Mouse (Mus musculus) lung, adult 2 months (tissue): Measurements from ENCODE around the gene Vmn1r56. TPM values are rescaled to one million over a fixed set of nuclear protein-coding genes. Genes with fewer than 3 reads are reported as not detected.
"Not testable (repeated sequence)": the region's sequence is repeated elsewhere in the genome, so short reads cannot be mapped to it uniquely, and the experiment has no call there.

Source experiments
- DNase-seq: peaks from one replicate; pipeline ENCODE4 v3.0.0; 2022
- H3K4me1 ChIP-seq: fragments of 200-500 bp; 2 replicates; pipeline ENCODE4 v1.6.1; 2011; ENCODE audit warnings: low read length; ENCODE audit not compliant: control insufficient read depth, insufficient read depth
- H3K4me3 ChIP-seq: fragments of 200-500 bp; replicated peaks from 2 replicates; pipeline ENCODE3; 2011; ENCODE audit warnings: low read depth, mild to moderate bottlenecking, control low read depth, low read length; ENCODE audit errors: extremely low read depth
- WGBS: fragments of 180-500 bp; shearing (Covaris S2); methylation state at CpG from one replicate; pipeline ENCODE4 v1.1.7; 2018; 5-methylcytosine and 5-hydroxymethylcytosine counted together
- polyA plus RNA-seq: library from polyadenylated mRNA; depleted of rRNA; stranded (reverse); fragments of >200 nt; gene quantifications from 2 replicates; pipeline ENCODE4 v1.2.3, GENCODE M21; 2012; rRNA removed

Gene Vmn1r56
- not detected in 2 replicates for polyA plus RNA-seq

- not testable (repeated sequence) for DNase-seq, H3K4me1 ChIP-seq, H3K4me3 ChIP-seq
These were observed at the start of gene Vmn1r56 for GRCm38 (mm10) chr7:5196647-5197046. Gene Vmn1r56, minus strand, starts transcription at chr7:5196747.

DNA sequence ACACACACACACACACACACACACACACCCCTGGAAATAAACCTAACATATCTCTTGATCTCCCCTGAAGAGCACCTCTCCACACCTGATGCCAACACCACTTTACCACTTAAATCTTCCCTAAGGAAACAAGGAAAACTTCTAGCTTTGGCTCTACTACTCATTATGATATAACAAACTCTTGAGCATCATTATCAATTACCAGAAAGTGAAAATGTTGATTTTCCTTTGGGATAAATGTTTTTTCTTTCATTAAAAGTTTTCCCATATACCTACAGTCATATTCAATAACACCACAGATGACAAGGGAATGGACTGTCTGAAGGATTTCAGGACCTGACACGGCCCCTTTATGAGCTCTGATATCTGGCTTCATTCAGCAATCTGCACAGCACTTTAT, 21.6 kb upstream of the Vmn1r56 start, which contains the start of gene Vmn1r57:
Vmn1r57 (plus strand) TSS at position 301 of the 400 bp plus-strand sequence.
- not testable (repeated sequence) for H3K4me3 ChIP-seq, H3K4me1 ChIP-seq, DNase-seq
- 54% methylated on average over 1 of the region's 1 CpGs for WGBS

- not testable (repeated sequence) for DNase-seq, H3K4me3 ChIP-seq, H3K4me1 ChIP-seq
These were observed 47.0 kb downstream of the Vmn1r56 start, which contains the start of gene Vmn1r55 for GRCm38 (mm10) chr7:5149570-5149969. Gene Vmn1r55, minus strand, starts transcription at chr7:5149670.

Other genes with a start within 250 kb of the Vmn1r56 start
- gene Sbk2, start 232.3 kb downstream of the Vmn1r56 start, polyA plus RNA-seq, result 5.6 and 24.2 TPM in 2 replicates
- gene Sbk3, start 225.6 kb downstream of the Vmn1r56 start, polyA plus RNA-seq, result 6.5 and 9.0 TPM in 2 replicates
- gene Zfp579, start 200.6 kb downstream of the Vmn1r56 start, polyA plus RNA-seq, result 84.1 and 90.7 TPM in 2 replicates
- 37.0 and 43.5 TPM in 2 replicates for gene Zfp524, start 182.3 kb downstream of the Vmn1r56 start, polyA plus RNA-seq
- 32.2 and 33.9 TPM in 2 replicates for gene Fiz1, start 182.1 kb downstream of the Vmn1r56 start, polyA plus RNA-seq
- gene Gm44973, start 181.3 kb downstream of the Vmn1r56 start, polyA plus RNA-seq, result not detected in 2 replicates
- 43.2 and 47.9 TPM in 2 replicates for gene Zfp865, start 176.4 kb downstream of the Vmn1r56 start, polyA plus RNA-seq
- gene Ccdc106, start 176.2 kb downstream of the Vmn1r56 start, polyA plus RNA-seq, result 0.90 and 0.97 TPM in 2 replicates
- gene 4632433K11Rik, start 162.6 kb downstream of the Vmn1r56 start, polyA plus RNA-seq, result not detected in 2 replicates
- gene Zfp784, start 158.3 kb downstream of the Vmn1r56 start, polyA plus RNA-seq, result 5.2 and 6.9 TPM in 2 replicates
- 36.0 and 37.9 TPM in 2 replicates for gene Zfp580, start 145.2 kb downstream of the Vmn1r56 start, polyA plus RNA-seq
- 145 and 189 TPM in 2 replicates for gene U2af2, start 134.6 kb downstream of the Vmn1r56 start, polyA plus RNA-seq
- gene Epn1, start 116.5 kb downstream of the Vmn1r56 start, polyA plus RNA-seq, result 151 and 160 TPM in 2 replicates
- gene Rfpl4, start 79.8 kb downstream of the Vmn1r56 start, polyA plus RNA-seq, result not detected in 2 replicates
- 0.24 TPM in 1 of 2 replicates, not detected in the other for gene Rasl2-9, start 70.8 kb downstream of the Vmn1r56 start, polyA plus RNA-seq
- not detected in 2 replicates for gene Vmn1r55, start 47.1 kb downstream of the Vmn1r56 start, polyA plus RNA-seq
- not detected in 2 replicates for gene Vmn1r57, start 21.7 kb upstream of the Vmn1r56 start, polyA plus RNA-seq
- not detected in 2 replicates for gene Gm5065, start 153.8 kb upstream of the Vmn1r56 start, polyA plus RNA-seq
- not detected in 2 replicates for gene Nlrp2, start 154.3 kb upstream of the Vmn1r56 start, polyA plus RNA-seq
- gene Vmn1r58, start 216.6 kb upstream of the Vmn1r56 start, polyA plus RNA-seq, result not detected in 2 replicates